Mouse (Mus musculus) midbrain, embryonic 13.5 days (tissue): ENCODE data around the gene Cyfip1. TPM values are rescaled to one million over a fixed set of nuclear protein-coding genes. Genes with fewer than 3 reads are reported as not detected.

Source experiments
- ATAC-seq: fragments of 200-750 bp; cut with Nextera tagmentation; 2 replicates; pipeline ENCODE4 v1.8.0; 2017; ENCODE audit warnings: mild to moderate bottlenecking, moderate TSS enrichment, moderate library complexity
- H3K27ac ChIP-seq: fragments of 300-500 bp; sonication (generic); 2 replicates; pipeline ENCODE4 v1.5.1; 2015; ENCODE audit warnings: inconsistent platforms, mild to moderate bottlenecking, moderate library complexity
- H3K27me3 ChIP-seq: fragments of 300-500 bp; sonication (generic); 2 replicates; pipeline ENCODE4 v1.6.1; 2015; ENCODE audit warnings: mild to moderate bottlenecking, inconsistent platforms
- H3K36me3 ChIP-seq: fragments of 300-500 bp; sonication (generic); 2 replicates; pipeline ENCODE4 v1.6.1; 2015; ENCODE audit warnings: mild to moderate bottlenecking, inconsistent platforms
- H3K4me1 ChIP-seq: fragments of 300-500 bp; sonication (generic); replicated peaks from 2 replicates; pipeline ENCODE4 v1.6.1; 2015; ENCODE audit warnings: inconsistent platforms
- H3K4me2 ChIP-seq: fragments of 300-500 bp; sonication (generic); replicated peaks from 2 replicates; pipeline ENCODE4 v1.6.1; 2015; ENCODE audit warnings: moderate library complexity, mild to moderate bottlenecking, inconsistent platforms
- H3K4me3 ChIP-seq: fragments of 300-500 bp; sonication (generic); replicated peaks from 2 replicates; pipeline ENCODE4 v1.5.1; 2015; ENCODE audit warnings: mild to moderate bottlenecking, inconsistent platforms
- H3K9ac ChIP-seq: fragments of 300-500 bp; sonication (generic); replicated peaks from 2 replicates; pipeline ENCODE4 v1.6.1; 2015; ENCODE audit warnings: mild to moderate bottlenecking, inconsistent platforms
- H3K9me3 ChIP-seq: fragments of 300-500 bp; sonication (generic); 2 replicates; pipeline ENCODE4 v1.6.1; 2016; ENCODE audit warnings: mild to moderate bottlenecking, inconsistent platforms
- WGBS: fragments of 180-500 bp; shearing (Covaris S2); methylation state at CpG from one replicate; pipeline ENCODE4 v1.1.7; 2015; 5-methylcytosine and 5-hydroxymethylcytosine counted together
- polyA plus RNA-seq: library from polyadenylated mRNA; unstranded; fragments of >200 nt; fragmentation: Nextera tagmentation; extraction: Ambion mirVana; gene quantifications from 2 replicates; pipeline ENCODE4 v1.2.1, GENCODE M21; 2015

Gene Cyfip1
- polyA plus RNA-seq, 1 experiment from 2014 or later = 56.3 TPM

DNA sequence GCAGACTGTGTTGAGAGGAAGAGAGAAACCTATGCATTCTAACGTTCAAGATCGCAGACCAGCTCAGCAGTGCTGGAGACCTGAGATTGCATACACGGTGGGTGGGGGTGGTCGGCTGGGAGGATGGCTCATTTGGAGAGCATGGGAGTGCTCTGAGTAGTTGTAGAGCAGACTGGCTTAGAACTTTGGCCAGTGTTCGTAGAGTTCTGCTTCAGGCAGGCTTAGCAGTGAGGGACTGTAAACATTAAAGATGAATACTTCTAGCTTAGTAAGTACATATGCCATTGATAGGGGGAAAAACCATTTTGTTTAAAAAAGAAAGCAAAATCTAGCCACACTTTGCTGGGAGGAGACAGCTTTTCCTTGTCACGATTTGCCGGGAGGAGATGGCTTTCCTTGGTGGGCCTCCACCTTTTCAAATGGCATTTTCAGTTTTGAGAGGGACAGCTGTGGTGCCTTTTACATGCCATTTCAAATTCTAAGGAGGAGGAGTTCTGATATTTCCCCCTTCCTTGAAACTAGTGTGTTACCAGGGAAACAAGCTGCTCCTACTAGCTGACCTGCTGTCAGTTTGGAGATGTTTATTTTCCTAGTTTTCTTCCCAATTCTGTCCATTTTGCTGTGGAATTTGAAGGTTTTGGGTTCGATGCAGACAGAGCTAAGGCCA lies 24.3 kb downstream of the Cyfip1 start:
- no peak overlapping the region for H3K4me2 ChIP-seq
- no peak overlapping the region for H3K27ac ChIP-seq
- H3K9me3 ChIP-seq = no peaks in the 10 kb centered on the region
- ATAC-seq = no peak
- no peaks in the 10 kb centered on the region for H3K27me3 ChIP-seq
- no peak overlapping the region for H3K9ac ChIP-seq
- H3K4me1 ChIP-seq = peaks cover 7% of the 10 kb centered on the region; the same call in 1 of the 2 replicates
- H3K4me3 ChIP-seq = no peak overlapping the region
- H3K36me3 ChIP-seq = no peaks in the 10 kb centered on the region; the same call in 1 of the 2 replicates
- WGBS = 74% methylated on average over 8 of the region's 8 CpGs

DNA sequence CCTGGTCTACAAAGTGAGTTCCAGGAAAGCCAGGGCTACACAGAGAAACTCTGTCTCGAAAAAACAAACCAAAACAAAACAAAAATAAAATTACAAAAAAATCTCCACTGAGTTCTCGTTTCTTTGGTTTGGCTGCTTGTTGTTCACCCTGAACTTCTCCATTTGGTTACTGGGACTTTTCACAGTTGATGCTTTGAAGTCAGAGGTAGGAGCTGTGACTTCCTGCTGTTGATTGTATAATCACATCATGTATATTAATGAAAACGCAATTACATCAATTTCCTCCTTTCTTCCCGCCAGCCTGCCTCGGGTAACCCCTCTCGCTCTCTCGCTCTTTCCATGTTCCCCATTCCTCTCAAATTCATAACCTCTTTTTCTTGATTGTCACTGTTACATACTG lies 26.7 kb downstream of the Cyfip1 start:
- Histone ChIP-seq H3K36me3 (peaks cover 5% of the 10 kb centered on the region), H3K27ac (no peak overlapping the region), H3K4me1 (peaks cover 7% of the 10 kb centered on the region; the same call in 1 of the 2 replicates), H3K4me2 (no peak overlapping the region), H3K9me3 (no peaks in the 10 kb centered on the region), H3K9ac (no peak overlapping the region), H3K4me3 (no peak overlapping the region), H3K27me3 (no peaks in the 10 kb centered on the region)
- ATAC-seq = no peak
- 80% methylated on average over 7 of the region's 7 CpGs for WGBS

DNA sequence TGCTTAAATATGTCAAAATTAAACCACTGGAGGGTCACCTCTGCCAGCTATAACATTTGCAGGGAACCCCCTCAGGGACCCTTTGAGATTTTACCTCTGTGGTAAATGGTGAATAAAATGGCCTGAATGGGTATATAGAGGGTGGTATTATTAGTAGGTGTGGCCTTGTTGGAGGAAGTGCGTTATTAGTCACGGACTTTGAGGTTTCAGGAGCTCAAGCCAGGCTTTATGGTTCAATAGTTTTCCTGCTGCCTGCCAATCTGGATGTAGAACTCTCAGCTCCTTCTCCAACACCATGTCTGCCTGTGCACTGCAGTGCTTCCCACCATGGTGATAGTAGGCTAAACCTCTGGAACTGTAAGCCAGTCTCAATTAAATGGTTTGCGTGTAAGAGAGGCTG lies 27.7 kb downstream of the Cyfip1 start:
- WGBS = 62% methylated on average over 3 of the region's 3 CpGs

DNA sequence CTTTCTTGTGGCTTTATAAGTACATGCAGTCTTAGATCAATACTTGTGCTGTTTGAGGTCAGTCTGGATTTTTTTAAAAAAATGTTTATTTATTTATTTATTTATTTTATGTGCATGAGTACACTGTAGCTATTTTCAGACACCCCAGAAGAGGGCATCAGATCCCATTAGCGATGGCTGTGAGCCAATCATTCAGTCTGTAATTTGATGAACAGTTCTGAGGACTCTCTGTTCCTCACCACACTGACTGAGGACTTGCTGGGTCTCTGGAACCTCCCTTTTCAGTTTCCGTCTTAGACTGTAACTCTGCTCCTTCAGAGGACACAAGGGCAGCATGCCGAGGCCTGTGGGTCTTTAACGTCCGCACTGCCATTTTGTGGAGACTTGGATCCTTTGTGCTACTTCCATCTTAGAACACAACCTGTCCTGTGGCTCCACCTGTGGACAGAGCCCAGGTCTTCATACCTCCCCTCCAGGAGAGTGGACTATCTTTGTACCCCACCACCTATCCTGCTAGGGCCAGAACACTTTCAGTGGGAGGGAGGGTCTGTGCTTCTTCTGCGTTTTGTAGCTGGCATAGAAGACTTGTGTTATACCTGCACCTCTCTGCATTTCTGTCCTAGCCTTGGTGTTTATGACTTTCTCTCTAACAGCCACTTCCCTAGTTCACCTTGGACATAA lies 28.9 kb downstream of the Cyfip1 start:
- no peaks in the 10 kb centered on the region for H3K27me3 ChIP-seq
- peak; percentile 55; the same call in 1 of the 2 replicates for ATAC-seq
- H3K9me3 ChIP-seq = no peaks in the 10 kb centered on the region
- WGBS = 90% methylated on average over 6 of the region's 6 CpGs
- H3K4me3 ChIP-seq = no peak overlapping the region
- peaks cover 7% of the 10 kb centered on the region; the same call in 1 of the 2 replicates for H3K4me1 ChIP-seq
- peaks cover 27% of the 10 kb centered on the region for H3K36me3 ChIP-seq
- no peak overlapping the region for H3K27ac ChIP-seq
- no peak overlapping the region for H3K9ac ChIP-seq
- no peak overlapping the region for H3K4me2 ChIP-seq

More for the DNA sequence above, 27.7 kb downstream of the Cyfip1 start:
- Histone ChIP-seq H3K27me3 (no peaks in the 10 kb centered on the region), H3K9ac (no peak overlapping the region), H3K27ac (no peak overlapping the region), H3K4me1 (peaks cover 7% of the 10 kb centered on the region; the same call in 1 of the 2 replicates), H3K4me3 (no peak overlapping the region), H3K4me2 (no peak overlapping the region), H3K36me3 (peaks cover 15% of the 10 kb centered on the region), H3K9me3 (no peaks in the 10 kb centered on the region)
- no peak for ATAC-seq

DNA sequence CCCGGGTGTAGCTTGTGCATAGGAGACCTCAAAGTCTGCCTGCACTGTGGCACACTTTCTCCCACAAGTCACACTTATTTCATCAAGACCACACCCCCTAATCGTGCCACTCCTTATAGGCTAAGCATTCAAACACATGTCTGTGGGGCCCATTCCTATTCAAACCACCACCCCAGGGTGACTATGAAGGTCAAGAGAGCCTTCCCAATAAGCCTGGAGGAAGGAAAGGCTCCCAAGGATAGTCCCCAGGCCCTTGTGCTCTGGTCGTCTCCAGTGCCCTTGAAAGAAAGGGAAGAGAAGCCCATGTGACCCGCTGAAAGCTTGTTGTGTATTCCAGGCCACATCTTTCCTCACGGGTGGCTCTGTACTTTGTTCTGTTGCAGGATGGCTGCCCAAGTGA lies 29.9 kb downstream of the Cyfip1 start:
- Histone ChIP-seq H3K9ac (no peak overlapping the region), H3K4me2 (no peak overlapping the region), H3K27me3 (no peaks in the 10 kb centered on the region), H3K27ac (no peak overlapping the region), H3K9me3 (no peaks in the 10 kb centered on the region), H3K4me3 (no peak overlapping the region), H3K36me3 (peaks cover 35% of the 10 kb centered on the region), H3K4me1 (peaks cover 3% of the 10 kb centered on the region; the same call in 1 of the 2 replicates)
- whole genome bisulfite sequencing = 76% methylated on average over 5 of the region's 5 CpGs
- ATAC-seq = no peak

DNA sequence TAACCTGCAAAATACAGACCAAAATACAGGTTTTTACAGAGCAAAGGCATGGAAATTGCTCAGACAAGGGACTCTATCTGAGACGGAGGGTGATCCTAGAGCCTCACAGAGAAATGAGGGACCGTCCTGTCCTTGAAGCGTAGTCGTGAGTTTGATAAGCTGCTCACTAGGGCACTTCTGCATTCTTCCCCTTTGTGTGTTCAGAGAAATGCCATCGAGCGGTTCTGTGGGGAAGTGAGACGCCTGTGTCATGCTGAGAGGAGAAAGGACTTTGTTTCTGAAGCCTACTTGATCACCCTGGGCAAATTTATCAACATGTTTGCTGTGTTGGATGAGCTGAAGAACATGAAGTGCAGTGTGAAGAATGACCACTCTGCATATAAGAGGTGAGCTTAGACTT lies 33.2 kb downstream of the Cyfip1 start:
- Histone ChIP-seq H3K27ac (no peak overlapping the region), H3K27me3 (no peaks in the 10 kb centered on the region), H3K4me1 (no peaks in the 10 kb centered on the region), H3K9me3 (no peaks in the 10 kb centered on the region), H3K4me2 (no peak overlapping the region), H3K36me3 (peaks cover 59% of the 10 kb centered on the region), H3K4me3 (no peak overlapping the region), H3K9ac (no peak overlapping the region)
- WGBS = 81% methylated on average over 7 of the region's 7 CpGs
- ATAC-seq = no peak

DNA sequence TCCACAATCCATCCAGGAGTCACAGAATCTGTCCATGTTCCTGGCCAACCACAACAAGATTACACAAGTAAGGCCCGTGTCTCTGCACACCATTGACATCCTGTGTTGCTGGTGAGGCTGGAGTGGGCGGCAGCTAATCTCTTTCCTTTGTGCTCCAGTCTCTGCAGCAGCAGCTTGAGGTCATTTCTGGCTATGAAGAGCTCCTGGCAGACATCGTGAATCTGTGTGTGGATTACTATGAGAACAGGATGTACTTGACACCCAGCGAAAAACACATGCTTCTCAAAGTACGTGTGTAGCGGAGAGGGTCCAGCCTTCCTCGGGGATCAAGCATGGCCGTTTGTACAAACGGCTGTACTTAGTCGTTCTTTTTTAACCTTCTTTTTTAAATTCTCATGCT lies 36.2 kb downstream of the Cyfip1 start:
- H3K27ac ChIP-seq = no peak overlapping the region
- no peaks in the 10 kb centered on the region for H3K4me1 ChIP-seq
- no peak overlapping the region for H3K4me2 ChIP-seq
- no peak for ATAC-seq
- H3K36me3 ChIP-seq = peaks cover 84% of the 10 kb centered on the region
- H3K4me3 ChIP-seq = no peak overlapping the region
- WGBS = 94% methylated on average over 10 of the region's 10 CpGs
- no peaks in the 10 kb centered on the region for H3K9me3 ChIP-seq
- H3K9ac ChIP-seq = no peak overlapping the region
- H3K27me3 ChIP-seq = no peaks in the 10 kb centered on the region

DNA sequence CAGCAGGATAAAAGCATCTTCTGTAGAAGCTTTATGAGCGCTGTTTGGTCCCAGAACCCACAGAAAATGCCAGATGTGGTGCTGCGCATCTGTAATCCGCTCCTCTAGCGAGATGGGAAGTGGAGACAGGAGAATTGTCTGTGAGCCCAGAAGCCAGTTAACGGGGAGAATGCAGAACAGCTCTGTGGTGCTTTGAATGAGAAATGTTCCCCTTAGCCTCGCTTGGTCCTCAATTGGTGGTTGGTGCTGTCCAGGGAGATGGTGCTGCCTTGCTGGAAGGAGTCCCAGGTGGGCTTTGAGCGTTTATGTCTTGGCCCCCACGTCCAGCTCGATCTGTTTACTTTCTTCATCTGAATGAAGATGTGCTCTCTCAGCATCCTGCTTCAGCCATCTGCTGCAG lies 39.3 kb downstream of the Cyfip1 start:
- WGBS = 88% methylated on average over 9 of the region's 9 CpGs
- H3K27me3 ChIP-seq = no peaks in the 10 kb centered on the region
- no peak overlapping the region for H3K9ac ChIP-seq
- H3K36me3 ChIP-seq = peaks cover 53% of the 10 kb centered on the region
- no peaks in the 10 kb centered on the region for H3K9me3 ChIP-seq
- no peak overlapping the region for H3K4me3 ChIP-seq
- H3K4me1 ChIP-seq = no peaks in the 10 kb centered on the region
- no peak overlapping the region for H3K27ac ChIP-seq
- no peak for ATAC-seq
- H3K4me2 ChIP-seq = no peak overlapping the region

DNA sequence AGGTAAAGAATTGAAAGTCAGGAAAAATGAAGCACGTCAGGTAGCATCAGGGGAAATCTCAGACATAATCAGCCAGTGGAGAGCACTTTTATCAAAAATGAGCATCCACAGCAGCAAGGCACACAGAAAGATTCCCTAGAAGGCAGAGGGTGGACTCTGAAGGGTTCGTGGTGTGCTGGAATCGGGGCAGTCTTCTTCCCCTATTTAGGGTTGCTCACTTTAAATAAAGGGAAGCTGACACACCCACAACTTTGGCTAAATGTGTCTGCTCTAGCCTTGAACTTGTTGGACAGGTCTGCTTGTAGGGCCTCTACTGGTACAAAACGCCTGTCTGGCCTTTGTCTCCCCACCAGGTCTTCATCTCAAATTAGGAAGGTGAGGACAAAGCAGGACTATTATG lies 47.1 kb downstream of the Cyfip1 start:
- Histone ChIP-seq H3K36me3 (peaks cover 39% of the 10 kb centered on the region), H3K27me3 (no peaks in the 10 kb centered on the region), H3K27ac (no peak overlapping the region), H3K9ac (no peak overlapping the region), H3K4me3 (no peak overlapping the region), H3K4me1 (no peaks in the 10 kb centered on the region), H3K9me3 (no peaks in the 10 kb centered on the region), H3K4me2 (no peak overlapping the region)
- 90% methylated on average over 4 of the region's 4 CpGs for WGBS
- no peak for ATAC-seq

DNA sequence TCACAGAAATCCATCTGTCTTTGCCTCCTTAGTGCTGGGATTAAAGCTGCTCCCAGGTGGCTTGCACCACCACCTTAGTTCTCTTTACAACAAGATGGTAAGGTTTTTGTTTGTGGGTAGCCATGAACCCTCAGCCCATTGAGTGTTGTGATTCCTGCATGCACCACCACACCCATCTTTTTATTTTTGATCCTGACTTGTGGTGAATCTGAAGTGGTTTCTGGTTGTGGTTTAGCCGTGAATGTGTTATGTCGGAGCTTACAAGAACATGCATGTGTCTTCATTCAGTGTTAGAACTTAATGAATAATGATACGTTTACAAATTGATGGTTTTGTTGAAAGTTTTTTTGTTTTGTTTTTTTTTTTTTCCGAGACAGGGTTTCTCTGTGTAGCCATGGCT lies 48.5 kb downstream of the Cyfip1 start:
- no peak overlapping the region for H3K4me3 ChIP-seq
- H3K27me3 ChIP-seq = no peaks in the 10 kb centered on the region
- H3K9me3 ChIP-seq = no peaks in the 10 kb centered on the region
- no peaks in the 10 kb centered on the region for H3K4me1 ChIP-seq
- no peak overlapping the region for H3K4me2 ChIP-seq
- H3K27ac ChIP-seq = no peak overlapping the region
- 91% methylated on average over 4 of the region's 4 CpGs for WGBS
- H3K36me3 ChIP-seq = peaks cover 45% of the 10 kb centered on the region
- H3K9ac ChIP-seq = no peak overlapping the region
- no peak for ATAC-seq

DNA sequence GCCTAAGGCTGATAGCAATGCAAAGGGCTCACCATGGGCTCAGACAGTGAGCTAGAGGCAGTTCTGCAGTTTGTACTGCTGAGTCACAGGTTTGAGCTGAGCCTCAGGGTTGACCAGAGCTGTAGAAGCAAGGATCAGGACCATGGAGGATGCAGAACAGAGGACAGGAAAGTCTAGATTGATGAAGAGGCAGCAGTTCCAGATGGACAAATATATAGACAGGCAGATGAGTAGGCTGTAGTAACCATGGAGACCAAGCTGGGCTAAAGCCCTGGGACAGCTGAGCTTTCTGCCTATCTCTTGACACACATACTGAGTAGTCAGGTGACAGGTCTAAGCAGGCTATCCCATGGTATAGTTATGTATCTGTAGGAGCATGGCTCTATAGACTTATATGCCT lies 49.2 kb downstream of the Cyfip1 start:
- Histone ChIP-seq H3K9me3 (no peaks in the 10 kb centered on the region), H3K4me1 (no peaks in the 10 kb centered on the region), H3K4me2 (no peak overlapping the region), H3K27me3 (no peaks in the 10 kb centered on the region), H3K9ac (no peak overlapping the region), H3K4me3 (no peak overlapping the region), H3K36me3 (peaks cover 48% of the 10 kb centered on the region), H3K27ac (no peak overlapping the region)
- 0 out of 2 replicates have a peak, but pooled peaks have one; percentile 20 for ATAC-seq

DNA sequence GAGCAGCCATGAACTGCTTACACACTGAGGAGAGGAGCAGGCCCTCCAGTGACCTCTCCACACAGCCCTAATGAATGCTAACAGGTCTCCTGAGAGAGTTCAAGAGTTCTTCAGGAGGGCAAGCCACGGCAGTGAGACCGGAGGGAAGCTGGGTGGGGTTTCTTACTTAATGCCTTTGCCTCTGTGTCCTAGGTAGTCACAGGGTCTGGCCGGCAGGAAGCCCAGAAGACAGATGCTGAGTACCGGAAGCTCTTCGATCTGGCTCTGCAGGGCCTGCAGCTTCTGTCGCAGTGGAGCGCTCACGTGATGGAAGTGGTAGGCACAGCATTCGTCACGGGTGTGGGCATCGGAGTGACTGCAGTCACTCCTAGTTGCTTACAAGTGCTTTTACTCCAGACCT lies 50.3 kb downstream of the Cyfip1 start:
- no peak overlapping the region for H3K4me2 ChIP-seq
- ATAC-seq = no peak
- no peaks in the 10 kb centered on the region for H3K27me3 ChIP-seq
- H3K9ac ChIP-seq = no peak overlapping the region
- no peak overlapping the region for H3K4me3 ChIP-seq
- peaks cover 58% of the 10 kb centered on the region for H3K36me3 ChIP-seq
- no peaks in the 10 kb centered on the region for H3K9me3 ChIP-seq
- WGBS = 84% methylated on average over 11 of the region's 11 CpGs
- H3K27ac ChIP-seq = no peak overlapping the region
- no peaks in the 10 kb centered on the region for H3K4me1 ChIP-seq
